Mouse (Mus musculus) left cerebral cortex, adult 9 months (tissue): ENCODE measurements at regions not wholly inside any gene's neighbourhood (a gene's known extent, or its start where the extent isn't known, plus 50 kb on each side); places are given as distances from the start of the nearest gene placed in this dataset.

Experiments
- DNase-seq, 2 experiments: peaks; one replicate each; pipeline ENCODE4 v3.0.0; 2022; ENCODE audit warnings: low spot score in 2 of 2

DNA sequence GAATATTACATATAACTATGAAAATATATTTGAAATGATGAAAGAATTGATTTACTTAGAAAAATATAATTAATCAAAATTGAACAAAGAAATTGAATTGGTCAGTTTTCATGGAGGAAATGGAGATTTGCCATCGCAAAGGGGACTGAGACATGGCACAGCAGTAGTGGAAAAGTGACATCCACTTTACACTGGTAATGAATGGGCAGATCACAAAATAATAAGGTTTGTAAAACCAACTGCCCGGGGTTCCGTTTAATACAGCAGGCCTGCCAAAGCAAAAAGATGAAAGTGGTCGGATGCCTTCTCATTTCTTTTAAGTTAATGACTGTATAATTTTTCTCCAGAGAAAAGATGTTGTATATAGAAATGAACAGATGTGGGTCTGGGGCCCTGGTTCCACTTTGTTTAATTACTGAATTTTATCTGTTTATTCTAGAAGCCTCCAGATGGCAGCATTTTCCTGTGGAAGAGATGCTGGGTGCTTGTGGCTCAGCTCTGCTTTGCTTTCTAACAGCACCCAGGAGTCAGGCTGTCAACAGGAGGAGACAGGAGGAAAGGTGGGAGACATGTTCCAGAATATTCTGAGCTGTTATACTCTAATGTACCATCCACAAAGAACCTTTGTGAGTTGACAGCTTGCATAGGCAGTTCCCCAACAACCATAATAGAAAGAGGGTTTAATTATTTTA, 75.6 kb upstream of the Fbxl17 start:
- DNase-seq = peak in 1 of 2 experiments; percentile 50

DNA sequence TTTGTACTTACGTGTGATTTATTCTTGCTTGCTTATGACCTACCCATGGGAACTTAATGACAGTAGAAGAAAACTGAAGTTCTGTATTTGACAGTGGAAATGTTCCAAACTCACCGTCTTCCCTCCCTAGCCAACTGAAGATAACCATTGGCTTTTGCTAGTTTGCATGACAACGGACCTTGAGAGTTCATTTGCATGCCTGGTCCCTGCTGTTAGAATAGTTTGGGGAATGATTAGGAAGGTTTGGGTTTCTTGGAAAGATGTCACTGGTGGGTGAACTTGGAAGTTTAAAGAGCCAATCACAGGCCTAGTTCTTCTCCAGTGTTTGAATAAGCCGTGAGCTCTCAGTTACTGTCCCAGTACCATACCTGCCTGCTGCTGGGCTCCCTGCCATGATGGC, 83.1 kb upstream of the Fbxl17 start:
- no peak for DNase-seq

GRCm38 (mm10) chr17:63607021-63607751, 107.4 kb upstream of the Fbxl17 start:
- peak in 1 of 2 experiments; percentile 2 for DNase-seq

GRCm38 (mm10) chr17:63622726-63623125, 122.9 kb upstream of the Fbxl17 start:
- no peak for DNase-seq

GRCm38 (mm10) chr17:63637598-63637997, 137.8 kb upstream of the Fbxl17 start:
- DNase-seq = no peak

- DNase-seq = no peak
These were observed 144.6 kb upstream of the Fbxl17 start for GRCm38 (mm10) chr17:63644390-63644789.

DNA sequence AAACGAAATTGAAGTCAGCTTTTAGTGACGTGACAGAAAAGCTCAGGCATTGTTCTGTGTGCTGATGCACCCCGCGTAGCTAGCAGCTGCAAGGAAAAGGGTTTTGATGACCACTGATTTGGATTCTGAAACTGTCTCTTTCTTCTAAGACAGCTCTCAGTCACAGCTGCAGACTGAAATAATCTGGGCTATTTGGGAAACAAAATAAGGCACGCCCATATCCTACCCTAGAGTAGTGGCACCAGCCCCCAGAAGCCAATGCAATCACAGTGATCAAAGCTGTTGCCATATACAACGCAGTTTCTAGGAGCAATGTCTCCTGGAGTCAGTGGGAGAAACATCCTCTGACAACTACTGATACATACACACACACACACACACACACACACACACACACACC, 157.9 kb upstream of the Fbxl17 start:
- DNase-seq = no peak

DNA sequence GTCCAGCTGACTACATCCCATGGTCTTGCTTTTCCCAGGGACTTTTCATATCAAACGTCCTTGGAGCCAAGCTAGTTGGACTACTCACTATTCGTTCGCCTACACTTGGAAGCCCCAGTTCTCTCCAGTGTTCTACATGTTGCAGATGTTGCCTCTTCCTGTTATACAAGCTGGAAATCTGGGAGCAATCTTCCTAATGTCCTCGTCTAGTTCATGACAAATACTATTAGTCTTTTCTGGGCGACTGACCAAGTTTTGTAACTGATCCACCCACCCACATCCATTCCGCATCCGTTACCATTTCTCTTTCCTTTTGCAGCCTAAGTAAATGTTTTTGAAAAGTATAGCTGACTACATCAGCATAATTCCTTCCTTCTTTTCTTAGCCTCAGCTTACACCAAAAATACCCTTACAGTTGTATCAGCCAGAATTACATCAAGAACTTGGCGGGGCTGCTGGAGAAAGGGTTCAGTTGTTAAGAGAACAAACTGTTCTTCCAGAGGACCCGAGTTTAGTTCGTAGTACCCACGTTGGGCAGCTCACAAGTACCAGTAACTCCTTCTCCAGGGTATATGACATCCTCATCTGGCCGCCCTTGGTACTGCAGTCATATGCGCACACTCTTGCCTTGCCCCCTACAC, 161.1 kb upstream of the Fbxl17 start:
- DNase-seq = peak; percentile 55 to 71

- no peak for DNase-seq
These were observed 161.8 kb upstream of the Fbxl17 start for GRCm38 (mm10) chr17:63661584-63661983.

DNA sequence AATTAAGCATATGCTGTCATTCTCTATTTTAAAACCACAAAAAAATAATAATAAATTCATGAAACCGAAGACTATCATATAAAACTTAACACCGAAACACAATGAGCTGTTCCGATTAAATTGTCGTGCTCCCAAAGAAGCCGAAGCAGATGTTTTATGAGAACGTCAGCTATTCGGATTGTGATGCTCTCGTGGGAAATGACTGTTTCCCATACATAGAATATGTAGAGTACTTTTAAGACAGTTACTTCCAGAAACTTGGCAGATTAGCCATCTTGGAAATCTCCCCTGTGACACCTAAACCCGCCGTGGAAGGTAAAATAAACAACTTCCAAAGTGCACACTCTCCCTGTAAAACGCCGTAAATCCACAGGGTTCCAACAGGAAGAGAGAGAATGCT, 162.4 kb upstream of the Fbxl17 start:
- DNase-seq = no peak

GRCm38 (mm10) chr17:63676791-63677190, 177.0 kb upstream of the Fbxl17 start:
- DNase-seq = no peak

GRCm38 (mm10) chr17:63677996-63678657, 178.3 kb upstream of the Fbxl17 start:
- no peak for DNase-seq

DNA sequence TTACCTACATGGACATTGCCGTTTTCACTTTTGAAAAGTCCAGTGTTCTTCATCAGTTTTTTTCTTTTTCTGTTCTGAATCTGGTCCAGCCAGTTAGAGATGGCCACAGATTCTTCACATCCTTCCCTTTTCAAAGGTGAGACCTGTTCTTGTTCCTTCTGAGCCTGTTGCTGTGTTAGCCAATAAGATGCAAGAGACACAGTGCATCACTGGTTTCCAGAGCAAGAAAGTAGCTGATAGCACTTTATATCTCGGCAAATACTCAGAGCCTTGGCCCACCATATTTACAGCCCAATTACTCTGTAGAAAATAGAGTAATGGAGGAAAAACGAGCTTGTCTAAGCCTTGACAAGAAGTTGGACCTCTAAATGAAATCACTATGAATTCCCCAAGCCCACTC, 180.7 kb upstream of the Fbxl17 start:
- no peak for DNase-seq

DNA sequence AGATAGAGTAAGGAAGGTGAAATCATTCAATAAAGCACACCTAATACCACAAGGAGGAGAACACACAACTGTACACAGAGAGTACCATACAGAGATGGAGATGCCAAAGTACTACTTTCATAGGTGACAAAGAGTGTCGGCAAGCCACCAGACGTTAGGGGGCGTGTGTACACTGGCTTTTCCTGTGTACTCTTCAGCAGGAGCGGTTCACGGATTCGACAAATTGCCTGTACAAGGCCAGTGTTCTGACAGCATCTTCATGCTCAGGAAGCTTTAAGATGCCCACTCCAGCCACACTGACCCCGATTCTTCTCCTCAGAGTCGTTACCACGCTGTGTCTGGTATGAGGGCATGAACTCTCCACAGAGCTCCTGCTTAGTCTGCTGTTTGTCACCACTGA, 179.5 kb upstream of the Fer start:
- DNase-seq = no peak

DNA sequence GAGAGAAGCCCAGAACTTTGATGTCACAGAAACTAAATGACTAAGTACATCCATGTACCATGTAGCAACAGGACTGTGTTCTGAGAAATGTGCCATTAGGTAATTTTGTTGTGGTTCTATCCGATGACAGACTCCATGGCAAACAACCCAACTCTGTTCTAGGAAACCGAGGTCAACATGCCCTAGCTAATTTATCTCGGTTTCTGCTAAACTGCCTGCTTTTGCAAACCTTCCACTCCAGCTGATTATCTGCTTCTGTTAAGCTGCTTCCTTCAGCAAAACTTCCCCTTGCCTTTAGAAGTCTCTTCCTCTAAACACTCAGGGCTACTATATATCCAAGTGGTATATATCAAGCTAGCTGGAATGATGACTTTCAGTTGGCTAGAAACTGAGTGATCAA, 178.8 kb upstream of the Fer start:
- no peak for DNase-seq

DNA sequence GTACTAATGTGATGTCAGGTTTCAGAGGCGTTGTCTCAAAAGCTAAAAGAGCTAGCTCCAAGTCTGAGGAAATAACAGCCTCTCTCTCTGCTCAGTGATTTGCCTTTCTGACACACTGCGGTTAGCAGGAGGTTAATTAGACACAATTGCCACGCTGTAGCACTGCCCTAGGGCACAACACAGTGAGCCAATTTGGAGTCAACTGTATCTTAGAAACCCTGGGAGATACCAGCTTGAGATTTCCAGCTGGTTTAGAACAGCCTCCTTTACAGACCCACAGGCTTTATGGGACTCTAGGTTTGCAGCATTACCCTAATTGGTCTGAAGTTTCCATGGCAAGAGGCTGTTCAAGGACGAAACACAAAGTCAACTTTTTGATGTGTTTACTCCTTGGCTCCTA, 176.9 kb upstream of the Fer start:
- no peak for DNase-seq

DNA sequence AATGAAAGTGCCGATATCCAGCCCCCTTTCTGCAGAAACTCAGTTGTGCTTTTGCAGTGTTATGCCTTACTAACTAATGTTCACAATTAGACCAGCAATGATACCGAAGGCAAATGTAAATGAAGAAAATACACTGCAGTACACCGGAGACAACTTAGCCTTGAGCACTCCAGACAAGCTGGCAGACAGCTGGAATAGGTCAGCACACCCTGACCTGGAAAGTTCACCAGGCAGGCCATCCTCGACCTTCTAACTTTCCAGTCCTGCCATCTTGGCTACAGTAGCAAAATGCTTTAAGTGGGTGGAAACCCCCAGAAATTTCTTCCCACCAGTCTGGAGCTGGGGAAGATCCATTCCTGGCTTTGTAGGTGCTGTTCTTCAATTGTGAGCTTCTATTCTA, 176.5 kb upstream of the Fer start:
- no peak for DNase-seq

- DNase-seq = no peak
These were observed 173.6 kb upstream of the Fer start for GRCm38 (mm10) chr17:63689291-63689690.

DNA sequence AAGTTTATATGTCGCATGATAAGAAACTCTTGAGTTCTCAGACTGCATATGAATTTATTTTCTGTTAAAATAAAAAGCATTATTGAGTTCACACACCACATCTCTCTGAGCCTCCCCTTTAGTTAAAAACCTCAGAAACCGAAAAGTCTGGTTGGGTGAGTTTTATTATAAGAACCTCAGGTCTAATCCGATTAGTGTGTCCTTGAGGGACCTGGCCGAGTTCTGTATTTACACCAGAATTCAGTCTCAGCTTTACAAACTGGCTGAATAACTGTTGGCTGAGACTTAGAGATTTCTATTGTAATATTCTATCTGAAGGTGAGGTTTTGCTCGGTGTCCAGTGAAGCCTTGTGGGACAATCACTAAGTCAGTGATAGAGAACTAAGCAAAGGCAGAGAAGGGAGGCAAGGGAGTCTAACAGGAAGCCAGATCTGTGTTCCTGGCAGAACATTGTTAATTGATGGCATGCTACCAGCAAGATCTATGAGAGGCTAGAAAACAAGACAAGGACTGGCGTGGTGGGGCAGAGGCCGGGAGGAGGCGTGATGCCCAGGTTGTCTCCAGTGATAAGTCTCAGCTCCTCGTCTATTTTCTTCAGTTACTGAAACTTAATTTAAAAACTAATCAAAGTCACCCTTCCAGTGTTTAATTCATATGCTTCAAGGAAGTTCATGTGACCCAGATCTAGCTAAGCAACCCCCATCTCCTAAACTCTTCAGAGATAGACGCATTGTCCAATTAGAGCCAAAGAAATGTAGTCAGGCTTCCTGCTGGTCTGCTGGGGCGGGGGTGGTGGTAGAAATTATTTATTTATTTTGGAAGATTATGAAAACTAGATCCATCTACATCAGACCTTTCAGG, 171.8 kb upstream of the Fer start:
- no peak for DNase-seq

- DNase-seq = no peak
These were observed 171.2 kb upstream of the Fer start for GRCm38 (mm10) chr17:63691690-63691968.

- DNase-seq = no peak
These were observed 169.6 kb upstream of the Fer start for GRCm38 (mm10) chr17:63693274-63693673.

GRCm38 (mm10) chr17:63699537-63699936, 163.3 kb upstream of the Fer start:
- no peak for DNase-seq
